Mouse (Mus musculus) forebrain, postnatal 0 days (tissue): Measurements from ENCODE around the gene Syce1. TPM values are rescaled to one million over a fixed set of nuclear protein-coding genes. Genes with fewer than 3 reads are reported as not detected.
"Not testable (repeated sequence)": the region's sequence is repeated elsewhere in the genome, so short reads cannot be mapped to it uniquely, and the experiment has no call there.

ENCODE experiments used
- ATAC-seq: fragments of 200-750 bp; cut with Nextera tagmentation; 2 replicates; pipeline ENCODE4 v1.8.0; 2017; ENCODE audit warnings: mild to moderate bottlenecking, moderate library complexity
- DNase-seq: peaks from one replicate; pipeline ENCODE4 v3.0.0-alpha.2; 2015
- H3K27ac ChIP-seq: fragments of 300-500 bp; sonication (generic); 2 replicates; pipeline ENCODE4 v1.5.1; 2014; ENCODE audit warnings: low read depth, mild to moderate bottlenecking, antibody characterized with exemption, low read length, moderate library complexity, mixed read lengths
- H3K27me3 ChIP-seq: fragments of 300-500 bp; sonication (generic); 2 replicates; pipeline ENCODE4 v1.6.1; 2014; ENCODE audit warnings: mild to moderate bottlenecking, low read length, mixed read lengths; ENCODE audit not compliant: insufficient read depth
- H3K36me3 ChIP-seq: fragments of 300-500 bp; sonication (generic); 2 replicates; pipeline ENCODE4 v1.6.1; 2014; ENCODE audit warnings: mild to moderate bottlenecking, moderate library complexity; ENCODE audit not compliant: insufficient read depth
- H3K4me1 ChIP-seq: fragments of 300-500 bp; sonication (generic); 2 replicates; pipeline ENCODE4 v1.6.1; 2014; ENCODE audit warnings: antibody characterized with exemption; ENCODE audit not compliant: insufficient read depth
- H3K4me2 ChIP-seq: fragments of 300-500 bp; sonication (generic); 2 replicates; pipeline ENCODE4 v1.6.1; 2014; ENCODE audit warnings: low read depth, mild to moderate bottlenecking, moderate library complexity
- H3K4me3 ChIP-seq: fragments of 300-500 bp; sonication (generic); 2 replicates; pipeline ENCODE4 v1.5.1; 2014; ENCODE audit warnings: low read depth, low read length, mixed read lengths
- H3K9ac ChIP-seq: fragments of 300-500 bp; sonication (generic); 2 replicates; pipeline ENCODE4 v1.6.1; 2014; ENCODE audit warnings: mild to moderate bottlenecking
- H3K9me3 ChIP-seq: fragments of 300-500 bp; sonication (generic); 2 replicates; pipeline ENCODE4 v1.6.1; 2016; ENCODE audit warnings: low read length
- CTCF ChIP-seq: sonication (generic); IDR thresholded peaks from 2 replicates; pipeline ENCODE4 v1.5.1; 2016; ENCODE audit warnings: antibody characterized with exemption, control low read depth, low read depth
- WGBS: fragments of 180-500 bp; shearing (Covaris S2); extraction: QIAGEN DNeasy Blood & Tissue Kit; methylation state at CpG from one replicate; pipeline ENCODE4 v1.1.7; 2014; 5-methylcytosine and 5-hydroxymethylcytosine counted together
- polyA plus RNA-seq: library from polyadenylated mRNA; unstranded; fragments of >200 nt; fragmentation: Nextera tagmentation; extraction: Ambion mirVana; gene quantifications from 2 replicates; pipeline ENCODE4 v1.2.1, GENCODE M21; 2015
- total RNA-seq: library from RNA; depleted of rRNA; stranded (reverse); fragments of >200 nt; gene quantifications from 2 replicates; pipeline ENCODE4 v1.2.3, GENCODE M21; 2014

Gene Syce1
- total and polyA plus RNA-seq, 2 experiments from 2014 or later: 0.30 TPM; not detected in 1

- Histone ChIP-seq H3K9ac (no peak overlapping the region), H3K27me3 (no peaks in the 10 kb centered on the region), H3K9me3 (no peaks in the 10 kb centered on the region), H3K27ac (no peak overlapping the region), H3K4me3 (no peak overlapping the region), H3K4me1 (no peaks in the 10 kb centered on the region), H3K36me3 (no peaks in the 10 kb centered on the region), H3K4me2 (no peak overlapping the region)
- 81% methylated on average over 12 of the region's 12 CpGs for WGBS
- DNase-seq (no peak), ATAC-seq (no peak)
- 0 out of 2 replicates have a peak, but pooled peaks have one; percentile 19 for TF ChIP-seq CTCF
Observed at GRCm38 (mm10) chr7:140765888-140766739, 21.5 kb downstream of the Syce1 start.

DNA sequence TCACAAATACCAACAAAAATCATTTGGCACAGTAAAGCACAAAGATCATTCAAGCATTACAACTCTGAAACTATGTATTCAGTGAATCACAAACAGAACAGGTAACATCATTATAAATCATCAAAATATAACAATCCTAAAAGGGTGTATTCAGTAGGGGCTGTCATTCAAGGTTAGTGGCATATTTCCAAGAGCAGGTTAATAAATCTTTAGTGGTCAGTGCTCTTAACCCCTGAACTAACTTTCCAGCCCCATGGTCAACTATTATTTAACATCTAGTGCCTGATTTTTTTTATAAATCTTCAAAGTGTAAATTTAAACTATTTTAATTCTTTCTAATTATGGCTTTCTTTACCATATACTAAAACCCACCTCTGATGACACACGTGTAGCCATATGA is 22.3 kb downstream of the Syce1 start:
- H3K4me1 ChIP-seq, H3K9me3 ChIP-seq, H3K9ac ChIP-seq, H3K27ac ChIP-seq, ATAC-seq, H3K4me2 ChIP-seq, DNase-seq, H3K27me3 ChIP-seq, H3K36me3 ChIP-seq, H3K4me3 ChIP-seq: not testable (repeated sequence)
- WGBS: 71% methylated on average over 1 of the region's 1 CpGs

DNA sequence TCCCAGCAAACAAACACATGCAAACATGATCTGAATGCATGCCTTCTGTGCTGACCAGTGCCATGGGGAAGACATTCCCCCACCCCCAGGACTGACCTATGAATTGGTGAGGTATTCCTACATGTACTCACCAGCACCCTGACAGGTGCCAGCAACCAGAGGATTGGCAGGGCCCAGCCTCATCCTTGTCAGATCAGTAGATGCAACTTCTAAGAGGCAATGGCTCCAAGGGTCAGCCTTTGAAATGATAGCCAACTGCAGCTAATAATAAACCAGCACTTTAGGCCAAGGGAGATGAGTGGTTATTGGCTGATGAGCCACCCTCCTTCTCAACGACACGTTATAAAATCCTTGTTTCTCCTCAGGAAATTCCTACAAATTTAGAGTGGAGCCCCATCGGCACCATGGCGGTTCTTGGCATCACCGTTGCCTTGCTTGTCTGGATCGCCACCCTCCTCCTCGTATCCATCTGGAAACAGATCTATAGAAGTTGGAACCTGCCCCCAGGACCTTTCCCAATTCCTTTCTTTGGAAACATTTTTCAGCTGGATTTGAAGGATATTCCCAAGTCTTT is 24.1 kb downstream of the Syce1 start, which contains the start of gene Cyp2e1:
Gene Cyp2e1, plus strand, starts transcription at position 293 of the 574 bp plus-strand sequence.
- Histone ChIP-seq H3K36me3 (no peaks in the 10 kb centered on the region), H3K4me1 (no peaks in the 10 kb centered on the region), H3K27me3 (no peaks in the 10 kb centered on the region), H3K9ac (no peak within 1 kb of the TSS), H3K4me3 (no peak within 1 kb of the TSS), H3K27ac (no peak within 1 kb of the TSS), H3K9me3 (no peaks in the 10 kb centered on the region), H3K4me2 (no peak within 1 kb of the TSS)
- DNase-seq: no peak
- WGBS: 90% methylated on average over 7 of the region's 7 CpGs
- ATAC-seq: no peak
- TF ChIP-seq CTCF: no peak

DNA sequence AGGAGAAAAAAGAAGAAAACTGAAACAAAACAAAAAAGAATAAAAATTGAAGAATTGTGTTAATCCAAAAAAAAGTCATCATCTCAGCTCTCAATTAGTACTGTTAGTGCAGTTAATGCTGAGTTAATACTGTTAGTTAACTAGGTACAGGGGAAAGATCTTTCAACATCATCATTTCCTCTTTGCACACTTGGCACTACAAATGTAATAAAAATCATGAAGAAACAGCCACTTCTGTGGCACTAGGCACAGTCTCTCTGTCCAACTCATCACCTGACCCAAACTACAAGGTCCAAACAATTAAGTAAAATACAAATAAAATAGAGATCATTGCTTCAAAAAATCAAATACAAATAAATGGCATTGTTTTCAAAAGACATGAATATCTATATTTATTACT is 27.0 kb downstream of the Syce1 start:
- Histone ChIP-seq H3K4me3 (no peak overlapping the region), H3K9me3 (no peaks in the 10 kb centered on the region), H3K9ac (no peak overlapping the region), H3K4me2 (no peak overlapping the region), H3K27ac (no peak overlapping the region), H3K36me3 (no peaks in the 10 kb centered on the region), H3K27me3 (no peaks in the 10 kb centered on the region), H3K4me1 (no peaks in the 10 kb centered on the region)
- no peak for ATAC-seq
- no peak for DNase-seq
- no peak for TF ChIP-seq CTCF

DNA sequence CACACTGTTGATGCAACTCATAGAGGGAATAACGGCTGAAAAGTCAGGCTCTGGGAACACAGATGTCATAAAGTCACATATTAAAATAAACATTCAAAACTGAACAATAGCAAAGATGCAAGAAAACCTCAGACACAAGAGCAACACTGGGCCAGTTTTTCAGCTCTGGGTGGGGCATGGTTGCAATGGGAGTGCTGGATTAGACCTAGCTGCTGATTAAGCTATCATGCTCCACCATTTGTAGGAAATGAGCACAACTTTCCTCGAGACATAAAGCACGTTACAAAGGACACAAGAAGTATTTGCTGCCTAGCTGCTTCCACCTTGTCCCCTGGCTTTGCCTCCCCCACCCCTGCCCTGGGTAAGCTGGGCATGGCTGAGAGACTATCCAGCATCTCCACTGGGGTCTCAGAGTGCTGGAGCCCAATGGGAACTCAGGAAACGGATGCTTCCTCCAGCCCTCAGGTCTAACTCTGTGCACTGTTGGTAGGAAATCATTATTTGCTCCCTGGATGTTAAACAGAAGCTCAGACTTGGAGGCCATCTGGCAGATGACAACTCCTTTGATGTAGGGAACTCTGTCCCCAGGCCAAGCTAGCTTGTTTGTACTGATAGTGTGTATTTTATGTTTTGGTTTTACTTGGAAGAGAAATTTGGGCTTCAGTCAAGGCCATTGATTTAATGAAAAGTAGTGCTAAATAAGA is 31.3 kb downstream of the Syce1 start:
- Histone ChIP-seq H3K4me2 (no peak overlapping the region), H3K27me3 (no peaks in the 10 kb centered on the region), H3K4me3 (no peak overlapping the region), H3K9ac (no peak overlapping the region), H3K9me3 (0 out of 2 replicates have a peak, but pooled peaks cover 7% of the 10 kb centered on the region), H3K27ac (no peak overlapping the region), H3K36me3 (no peaks in the 10 kb centered on the region), H3K4me1 (no peaks in the 10 kb centered on the region)
- TF ChIP-seq CTCF: no peak
- no peak for DNase-seq
- no peak for ATAC-seq
- WGBS: 80% methylated on average over 4 of the region's 4 CpGs

DNA sequence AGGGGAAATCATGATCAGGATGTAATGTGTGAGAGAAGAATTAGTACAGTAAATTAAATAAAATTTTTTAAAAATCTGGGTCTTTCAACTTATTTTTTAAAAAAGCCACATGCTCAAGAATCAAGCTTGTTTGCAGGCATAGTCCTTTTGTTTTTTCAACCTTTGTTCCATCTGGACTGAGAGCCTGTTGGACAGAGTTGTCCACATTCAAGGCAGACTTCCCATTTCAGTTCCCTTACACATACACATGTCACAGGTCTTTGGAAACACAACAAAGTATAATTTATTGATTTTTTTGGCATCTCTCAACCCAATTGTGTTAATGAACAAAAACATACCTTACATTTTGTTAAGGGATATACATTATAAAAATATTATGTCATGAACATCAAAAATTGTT is 33.1 kb downstream of the Syce1 start:
- DNase-seq: no peak
- H3K9me3 ChIP-seq: 0 out of 2 replicates have a peak, but pooled peaks cover 7% of the 10 kb centered on the region
- H3K4me1 ChIP-seq: no peaks in the 10 kb centered on the region
- no peak overlapping the region for H3K9ac ChIP-seq
- ATAC-seq: no peak
- H3K27me3 ChIP-seq: no peaks in the 10 kb centered on the region
- no peak overlapping the region for H3K4me3 ChIP-seq
- TF ChIP-seq CTCF: no peak
- no peak overlapping the region for H3K27ac ChIP-seq
- no peak overlapping the region for H3K4me2 ChIP-seq
- H3K36me3 ChIP-seq: no peaks in the 10 kb centered on the region

GRCm38 (mm10) chr7:140748827-140749160 is 38.9 kb downstream of the Syce1 start:
- no peak overlapping the region for H3K4me3 ChIP-seq
- no peaks in the 10 kb centered on the region for H3K4me1 ChIP-seq
- H3K36me3 ChIP-seq: no peaks in the 10 kb centered on the region
- no peak for DNase-seq
- no peaks in the 10 kb centered on the region for H3K9me3 ChIP-seq
- H3K4me2 ChIP-seq: no peak overlapping the region
- no peak overlapping the region for H3K27ac ChIP-seq
- no peak for ATAC-seq
- no peaks in the 10 kb centered on the region for H3K27me3 ChIP-seq
- no peak for TF ChIP-seq CTCF
- H3K9ac ChIP-seq: no peak overlapping the region
- WGBS: 84% methylated on average over 3 of the region's 3 CpGs
